8 mouse cellular contexts compared by ENCODE assay signal in genomic region chr4:98924906-98925178, GRCm38 (mm10). TPM values are rescaled to one million over a fixed set of nuclear protein-coding genes. Genes with fewer than 3 reads are reported as not detected.
DNase-seq lines count a peak whose midpoint lies in the region; ATAC-seq and TF ChIP-seq lines count a peak whose summit lies in the region.

No protein-coding gene starts in this region.

- peak overlapping the region; percentile 91 for H3K9ac ChIP-seq in heart, postnatal 0 days (replicated peaks; ENCODE audit: low read depth, low read length)
- H3K9ac ChIP-seq in MEL (ENCODE audit: control insufficient read depth, low read depth, low read length, poor library complexity, severe bottlenecking) = peak overlapping the region; percentile 92
- peak overlapping the region; percentile 95 for H3K9ac ChIP-seq in hindbrain, embryonic 12.5 days
- H3K9ac ChIP-seq in midbrain, embryonic 13.5 days (replicated peaks) = peak overlapping the region; percentile 93

- no peak for TF ChIP-seq EP300 in heart, postnatal 0 days (IDR thresholded peaks at IDR 0.05; ENCODE audit: low read depth)
- no peak for TF ChIP-seq EP300 in MEL (IDR thresholded peaks at IDR 0.05; ENCODE audit: low read depth in 1 of 2, low read length in 2 of 2)

- DNase-seq in heart, postnatal 0 days (ENCODE audit: low spot score) = no peak
- DNase-seq in heart, postnatal 25 days (ENCODE audit: low spot score) = no peak
- DNase-seq in MEL (ENCODE audit: low read depth, low spot score) = no peak
- no peak for DNase-seq in gastrocnemius, postnatal 4 days (ENCODE audit: low spot score in 2 of 2)
- no peak for DNase-seq in cerebellum, adult 9-10 months

- H3K27me3 ChIP-seq in heart, postnatal 0 days (ENCODE audit: control insufficient read depth, insufficient read depth, low read length) = no peaks in the 10 kb centered on the region
- no peaks in the 10 kb centered on the region for H3K27me3 ChIP-seq in MEL (ENCODE audit: control insufficient read depth in 1 of 2, insufficient read depth in 2 of 2, low read length in 2 of 2)
- no peaks in the 10 kb centered on the region for H3K27me3 ChIP-seq in hindbrain, embryonic 12.5 days
- no peaks in the 10 kb centered on the region for H3K27me3 ChIP-seq in midbrain, embryonic 13.5 days

- ATAC-seq in heart, postnatal 0 days (ENCODE audit: insufficient read depth, low read depth) = no peak
- no peak for ATAC-seq in hindbrain, embryonic 12.5 days (ENCODE audit: low FRiP score)
- no peak for ATAC-seq in midbrain, embryonic 13.5 days
- no peak for ATAC-seq in megakaryocyte-erythroid progenitor cell, adult 5-6 weeks (replicated peaks; ENCODE audit: low FRiP score, low TSS enrichment, poor library complexity, severe bottlenecking)

- peaks cover 20% of the 10 kb centered on the region for H3K4me1 ChIP-seq in heart, postnatal 0 days (ENCODE audit: control insufficient read depth, insufficient read depth)
- peaks cover 5 to 20% of the 10 kb centered on the region in 2 experiments; a peak in 3 of 4 replicates for H3K4me1 ChIP-seq in MEL (ENCODE audit: control insufficient read depth in 1 of 2, insufficient read depth in 2 of 2, low read length in 2 of 2)
- H3K4me1 ChIP-seq in hindbrain, embryonic 12.5 days = peaks cover 20% of the 10 kb centered on the region
- H3K4me1 ChIP-seq in midbrain, embryonic 13.5 days (replicated peaks) = peaks cover 24% of the 10 kb centered on the region

- no peaks in the 10 kb centered on the region for H3K9me3 ChIP-seq in heart, postnatal 0 days (replicated peaks; ENCODE audit: control insufficient read depth, low read length)
- H3K9me3 ChIP-seq in MEL (replicated peaks; ENCODE audit: insufficient read depth, low read length) = no peaks in the 10 kb centered on the region
- H3K9me3 ChIP-seq in hindbrain, embryonic 12.5 days (replicated peaks) = no peaks in the 10 kb centered on the region
- no peaks in the 10 kb centered on the region for H3K9me3 ChIP-seq in midbrain, embryonic 13.5 days

- 0% methylated on average over 2 of the region's 2 CpGs for WGBS in heart, postnatal 0 days
- 0% methylated on average over 2 of the region's 2 CpGs for WGBS in hindbrain, embryonic 12.5 days
- WGBS in midbrain, embryonic 13.5 days = 0% methylated on average over 2 of the region's 2 CpGs

- TF ChIP-seq POLR2A in MEL (IDR thresholded peaks at IDR 0.05; ENCODE audit: control insufficient read depth in 1 of 2, insufficient read depth in 1 of 2, low read depth in 1 of 2, low read length in 2 of 2, poor library complexity in 1 of 2) = no peak

- H3K36me3 ChIP-seq in heart, postnatal 0 days (replicated peaks; ENCODE audit: control insufficient read depth, insufficient read depth, low read length) = 0 out of 2 replicates have a peak, but pooled peaks cover 3% of the 10 kb centered on the region
- peaks cover 17 to 23% of the 10 kb centered on the region in 2 experiments for H3K36me3 ChIP-seq in MEL (ENCODE audit: control insufficient read depth in 1 of 2, insufficient read depth in 2 of 2, low read length in 2 of 2)
- H3K36me3 ChIP-seq in hindbrain, embryonic 12.5 days = no peaks in the 10 kb centered on the region
- H3K36me3 ChIP-seq in midbrain, embryonic 13.5 days = 0 out of 2 replicates have a peak, but pooled peaks cover 3% of the 10 kb centered on the region

- intact Hi-C loops in heart, postnatal 25 days (cut with DNase I) = loop anchor here (5.0 kb wide), 1 partner anchor 267 kb away; the partner anchor contains the start of gene Atg4c

- no peak for TF ChIP-seq CTCF in heart, postnatal 0 days (IDR thresholded peaks at IDR 0.05; ENCODE audit: low read depth)
- TF ChIP-seq CTCF in MEL (IDR thresholded peaks at IDR 0.05 in 2 of 3, conservative IDR thresholded peaks at IDR 0.05 in 1 of 3; ENCODE audit: control insufficient read depth in 1 of 3, insufficient read depth in 1 of 3, low read depth in 2 of 3, low read length in 3 of 3, poor library complexity in 1 of 3, severe bottlenecking in 1 of 3) = no peak

- no peak for TF ChIP-seq RAD21 in MEL (IDR thresholded peaks at IDR 0.05; ENCODE audit: low read depth, low read length)

- H3K27ac ChIP-seq in heart, postnatal 0 days (ENCODE audit: low read depth) = no peak overlapping the region
- H3K27ac ChIP-seq in MEL (ENCODE audit: control insufficient read depth, low read depth, low read length) = peak overlapping the region; percentile 97
- no peak overlapping the region for H3K27ac ChIP-seq in hindbrain, embryonic 12.5 days
- H3K27ac ChIP-seq in midbrain, embryonic 13.5 days = no peak overlapping the region

- peak overlapping the region; percentile 97 for H3K4me3 ChIP-seq in heart, postnatal 0 days (ENCODE audit: low read depth, low read length)
- H3K4me3 ChIP-seq in MEL (ENCODE audit: control insufficient read depth in 1 of 2, insufficient read depth in 1 of 2, low read depth in 2 of 2, low read length in 2 of 2) = peak overlapping the region; percentile 92 to 98
- H3K4me3 ChIP-seq in hindbrain, embryonic 12.5 days = peak overlapping the region; percentile 94
- H3K4me3 ChIP-seq in midbrain, embryonic 13.5 days (replicated peaks) = peak overlapping the region; percentile 90

- peak overlapping the region; percentile 98 for H3K4me2 ChIP-seq in heart, postnatal 0 days (ENCODE audit: low read depth, low read length)
- peak overlapping the region; percentile 89 for H3K4me2 ChIP-seq in hindbrain, embryonic 12.5 days (replicated peaks)
- H3K4me2 ChIP-seq in midbrain, embryonic 13.5 days (replicated peaks) = peak overlapping the region; percentile 89

- H3K79me2 ChIP-seq in MEL (ENCODE audit: control insufficient read depth, insufficient read depth, low read length, poor library complexity) = peaks cover 42% of the 10 kb centered on the region

TF ChIP-seq in MEL, 35 proteins besides CTCF, POLR2A, EP300 and RAD21:
- TF ChIP-seq CHD1 (IDR thresholded peaks at IDR 0.05; ENCODE audit: low read depth, low read length) (no peak), SMC3 (IDR thresholded peaks at IDR 0.05; ENCODE audit: low read depth, low read length) (no peak), ELF1 (IDR thresholded peaks at IDR 0.05; ENCODE audit: low read depth, low read length) (no peak), ZC3H11A (IDR thresholded peaks at IDR 0.05; ENCODE audit: low read depth, low read length) (no peak), SIN3A (IDR thresholded peaks at IDR 0.05; ENCODE audit: low read length) (peak; percentile 58; the same call in 1 of the 2 replicates)

RNA-seq across cellular contexts. Expression of gene Usp1, which starts 1.2 kb away (rescaled TPM):
- 11.4 and 16.5 TPM in 2 replicates for total RNA-seq in heart, postnatal 0 days (2014; rRNA removed; ENCODE audit: low replicate concordance)
- 24.5 and 27.8 TPM in 2 replicates for polyA plus RNA-seq in heart, postnatal 0 days (2015; fragmentation: Nextera tagmentation; extraction: Ambion mirVana)
- 10 to 100 TPM; 13.4 to 15.4 TPM for total RNA-seq in heart, postnatal 25 days (2021)
- 68.6 and 70.1 TPM in 2 replicates for total RNA-seq in MEL (2012; rRNA removed)
- 100 to 1,000 TPM in 1 of 2 experiments, not detected in 1; 128 TPM for polyA plus RNA-seq in MEL (2012; ENCODE audit: insufficient read depth in 1 of 2, insufficient read length in 2 of 2, low read depth in 1 of 2, low replicate concordance in 2 of 2, missing spikeins in 1 of 2)
- polyA plus RNA-seq in hindbrain, embryonic 12.5 days (2016; fragmentation: Nextera tagmentation; extraction: Ambion mirVana) = 83.7 and 91.5 TPM in 2 replicates
- polyA plus RNA-seq in midbrain, embryonic 13.5 days (2015; fragmentation: Nextera tagmentation; extraction: Ambion mirVana) = 49.1 and 63.7 TPM in 2 replicates
- total RNA-seq in gastrocnemius, postnatal 4 days (2021) = 10 to 100 TPM; 36.8 to 36.9 TPM
- 93.8 and 111 TPM in 2 replicates for total RNA-seq in megakaryocyte-erythroid progenitor cell, adult 5-6 weeks (2014; fragmentation: Nextera tagmentation)
- 146 and 171 TPM in 2 replicates for total RNA-seq in megakaryocyte-erythroid progenitor cell, adult 5-6 weeks (2017)
